Mouse (Mus musculus) B cell, adult 2 months (primary cell): ENCODE data around the gene BC025446.

Source experiments
- DNase-seq, 2 experiments: peaks; one replicate each; pipeline ENCODE4 v3.0.0; 2022

Gene BC025446

GRCm38 (mm10) chr15:75215778-75216691, at the start of gene BC025446:
TSS of gene BC025446 (plus strand) at chr15:75216376.
- no peak for DNase-seq

DNA sequence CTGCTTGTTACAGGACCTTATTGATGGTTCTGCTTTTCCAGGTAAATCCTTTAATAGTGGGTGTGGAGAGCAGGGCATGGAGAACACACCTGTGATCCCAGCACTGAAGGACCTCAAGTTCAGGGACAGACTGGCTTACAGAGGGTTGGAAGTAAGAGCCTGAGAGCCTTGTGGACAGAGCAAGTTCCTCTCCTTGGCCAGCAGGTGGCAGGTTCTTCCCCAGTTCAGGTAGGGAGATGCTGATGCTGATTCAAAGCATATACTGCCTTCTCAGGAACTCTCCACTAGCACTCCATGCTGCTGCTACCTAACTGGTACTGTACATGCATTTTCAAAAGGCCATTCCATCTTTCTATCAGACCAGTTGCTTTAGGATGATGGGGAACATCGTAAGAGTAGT, 40.7 kb upstream of the BC025446 start:
- peak; percentile 54 to 57 for DNase-seq

- DNase-seq, result no peak
These were observed 29.9 kb upstream of the BC025446 start for GRCm38 (mm10) chr15:75186291-75186690.

DNA sequence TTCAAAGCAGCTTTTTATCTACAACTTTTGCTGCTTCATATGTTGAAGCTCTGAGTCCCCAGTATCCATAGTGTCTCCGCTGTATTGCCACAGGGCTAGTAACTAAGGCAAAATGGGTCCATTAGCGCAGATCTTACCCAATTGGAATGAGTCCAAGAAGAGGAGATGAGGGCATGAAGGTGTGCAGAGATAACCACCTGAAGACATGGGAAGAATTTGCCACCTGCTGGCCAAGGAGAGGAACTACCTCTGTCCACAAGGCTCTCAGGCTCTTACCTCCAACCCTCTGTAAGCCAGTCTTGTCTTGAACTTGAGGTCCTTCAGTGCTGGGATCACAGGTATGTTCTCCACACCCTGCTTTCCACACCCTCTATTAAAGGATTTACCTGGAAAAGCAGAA, 27.1 kb upstream of the BC025446 start:
- peak; percentile 54 to 58 for DNase-seq

- DNase-seq, result peak; percentile 49 to 57
These were observed 25.6 kb upstream of the BC025446 start for GRCm38 (mm10) chr15:75190560-75190959.

DNA sequence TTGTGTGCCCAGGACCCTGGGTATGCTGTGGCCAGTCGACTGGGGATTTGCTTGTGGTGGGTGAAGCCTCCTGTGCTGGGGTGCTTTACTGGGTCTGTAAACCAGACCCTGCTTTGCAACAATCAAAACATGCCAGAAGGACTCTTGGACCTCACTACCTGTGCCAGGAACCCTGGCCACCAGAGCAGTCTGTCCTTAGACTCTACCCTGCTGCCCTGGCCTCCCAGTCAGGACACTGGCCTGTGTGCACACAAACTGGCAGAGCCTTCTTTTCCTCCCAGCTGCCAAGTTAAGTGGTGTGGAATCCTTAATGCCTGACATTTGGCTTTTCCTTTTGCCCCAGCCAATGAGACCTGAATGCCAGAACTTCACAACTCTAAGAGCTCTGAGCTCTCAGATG, 655 bp downstream of the BC025446 start:
- no peak for DNase-seq

DNA sequence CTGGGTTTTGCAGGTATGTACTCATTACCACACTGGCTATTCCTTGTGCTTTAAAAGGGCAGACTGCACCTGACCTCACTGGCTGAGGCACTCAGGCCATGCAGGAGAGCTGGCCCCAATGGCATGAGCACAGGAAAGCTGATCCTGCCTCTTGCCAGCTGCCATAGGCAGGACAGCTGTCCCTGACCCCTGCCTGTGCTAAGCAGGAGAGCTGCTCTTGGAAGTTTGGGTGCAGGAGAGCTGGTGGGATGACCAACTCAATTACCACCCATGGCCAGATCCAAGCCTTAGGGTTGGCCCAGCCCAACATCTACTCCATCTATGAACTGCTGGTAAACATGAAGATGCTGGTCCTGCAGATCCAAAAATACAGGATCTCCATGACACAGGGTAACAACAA, 5.8 kb downstream of the BC025446 start:
- no peak for DNase-seq

GRCm38 (mm10) chr15:75237736-75238288, 21.6 kb downstream of the BC025446 start:
- no peak for DNase-seq

DNA sequence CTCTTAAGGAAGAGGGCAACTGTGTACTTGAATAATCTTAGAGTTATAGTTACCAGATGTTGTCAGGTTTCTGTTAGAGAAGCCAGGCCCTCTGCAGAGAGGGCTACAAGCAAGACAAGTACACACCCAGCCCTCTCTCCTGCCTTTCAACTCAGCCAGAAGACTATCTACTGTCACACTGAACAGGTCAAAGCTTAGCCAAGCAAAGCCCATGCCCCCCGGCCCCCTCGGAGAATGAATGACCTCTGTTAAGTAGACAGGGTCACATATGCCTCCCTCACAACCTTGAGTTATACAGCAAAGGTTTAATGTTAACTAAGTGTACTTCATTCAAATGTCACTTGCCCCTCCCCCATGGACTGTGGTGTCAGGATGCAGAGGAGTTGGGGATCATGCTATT, 24.4 kb downstream of the BC025446 start:
- DNase-seq, result no peak

DNA sequence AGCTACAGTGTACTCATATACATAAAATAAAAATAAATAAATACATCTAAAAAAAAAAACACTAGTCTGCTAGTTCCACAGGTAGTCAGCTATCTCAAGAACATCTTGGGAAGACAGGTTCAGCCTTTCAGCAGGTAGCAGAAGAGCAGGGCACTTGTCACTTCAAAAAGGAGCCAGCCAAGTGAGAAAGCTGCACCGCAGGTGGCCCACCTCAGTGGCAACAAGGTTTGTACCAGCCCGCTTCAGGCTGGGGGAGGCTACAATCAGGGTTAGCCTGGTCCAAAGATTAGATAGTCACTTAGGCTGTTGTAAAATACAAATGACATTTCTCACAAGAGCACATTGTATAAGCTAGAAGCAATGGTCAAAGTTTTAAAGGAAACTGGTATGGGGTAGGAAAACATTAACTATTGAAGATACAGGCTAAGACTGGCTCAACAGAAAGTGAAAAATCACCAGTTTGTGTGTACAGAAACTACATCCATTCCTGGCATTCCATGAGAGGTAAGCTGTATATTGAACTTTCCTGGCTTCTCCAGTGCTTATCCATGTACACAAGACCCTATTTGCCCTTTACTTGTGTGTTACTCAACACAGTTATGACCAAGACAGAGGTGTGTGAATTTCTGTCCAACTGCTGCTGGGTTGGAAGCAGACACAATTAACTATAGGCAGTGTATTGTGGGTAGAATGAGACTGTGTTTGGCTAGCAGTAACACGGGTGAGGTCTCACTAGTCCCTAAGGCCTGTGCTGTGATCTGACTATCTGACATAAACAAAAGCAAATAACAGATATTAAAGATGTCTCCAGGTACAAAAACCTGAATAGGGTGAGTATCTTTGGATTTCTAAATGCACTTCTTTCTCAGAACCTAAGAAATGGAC, 26.8 kb downstream of the BC025446 start:
- no peak for DNase-seq

DNA sequence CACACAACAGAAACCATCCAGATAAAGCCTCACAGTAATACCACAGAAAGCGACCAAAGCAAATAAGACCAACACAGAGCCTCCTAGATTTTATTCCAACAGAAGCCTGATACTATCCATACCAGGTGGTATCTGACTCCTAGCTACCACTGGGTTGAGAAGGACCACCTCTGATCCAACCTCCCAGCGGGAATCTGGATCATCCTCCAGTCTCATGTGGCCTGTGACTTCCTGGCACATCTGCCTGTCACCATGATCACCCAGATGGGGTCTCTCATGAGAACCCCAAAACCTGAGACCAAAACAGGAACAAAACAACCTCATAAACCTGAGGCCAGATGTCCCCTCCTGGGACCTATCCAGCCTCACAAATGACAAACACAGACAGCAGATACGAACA, 38.5 kb downstream of the BC025446 start:
- no peak for DNase-seq

DNA sequence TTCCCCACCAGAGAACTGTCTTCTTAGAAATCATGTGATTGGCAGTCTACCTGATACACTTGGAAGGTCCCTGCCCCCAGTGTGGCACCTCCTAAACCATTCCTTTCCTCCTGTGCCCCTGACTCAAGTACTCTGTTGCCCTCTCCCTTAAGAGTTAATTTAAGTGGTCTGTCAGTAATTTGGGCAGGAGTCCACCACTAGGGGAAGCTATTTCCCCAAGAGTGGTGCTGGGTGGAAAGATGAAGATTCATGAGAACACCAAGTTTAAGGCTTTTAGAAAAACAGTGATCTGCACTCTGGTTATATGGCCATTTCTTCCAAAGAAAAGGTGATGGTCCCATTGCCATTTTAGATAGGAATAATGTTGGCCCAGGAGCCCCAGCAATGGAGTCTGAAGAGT, 49.7 kb downstream of the BC025446 start:
- no peak for DNase-seq

GRCm38 (mm10) chr15:75266626-75267025, 50.5 kb downstream of the BC025446 start:
- no peak for DNase-seq

GRCm38 (mm10) chr15:75268121-75268520, 51.9 kb downstream of the BC025446 start, which contains the start of gene Ly6f:
TSS of gene Ly6f (plus strand) at chr15:75268421.
- DNase-seq, result no peak

DNA sequence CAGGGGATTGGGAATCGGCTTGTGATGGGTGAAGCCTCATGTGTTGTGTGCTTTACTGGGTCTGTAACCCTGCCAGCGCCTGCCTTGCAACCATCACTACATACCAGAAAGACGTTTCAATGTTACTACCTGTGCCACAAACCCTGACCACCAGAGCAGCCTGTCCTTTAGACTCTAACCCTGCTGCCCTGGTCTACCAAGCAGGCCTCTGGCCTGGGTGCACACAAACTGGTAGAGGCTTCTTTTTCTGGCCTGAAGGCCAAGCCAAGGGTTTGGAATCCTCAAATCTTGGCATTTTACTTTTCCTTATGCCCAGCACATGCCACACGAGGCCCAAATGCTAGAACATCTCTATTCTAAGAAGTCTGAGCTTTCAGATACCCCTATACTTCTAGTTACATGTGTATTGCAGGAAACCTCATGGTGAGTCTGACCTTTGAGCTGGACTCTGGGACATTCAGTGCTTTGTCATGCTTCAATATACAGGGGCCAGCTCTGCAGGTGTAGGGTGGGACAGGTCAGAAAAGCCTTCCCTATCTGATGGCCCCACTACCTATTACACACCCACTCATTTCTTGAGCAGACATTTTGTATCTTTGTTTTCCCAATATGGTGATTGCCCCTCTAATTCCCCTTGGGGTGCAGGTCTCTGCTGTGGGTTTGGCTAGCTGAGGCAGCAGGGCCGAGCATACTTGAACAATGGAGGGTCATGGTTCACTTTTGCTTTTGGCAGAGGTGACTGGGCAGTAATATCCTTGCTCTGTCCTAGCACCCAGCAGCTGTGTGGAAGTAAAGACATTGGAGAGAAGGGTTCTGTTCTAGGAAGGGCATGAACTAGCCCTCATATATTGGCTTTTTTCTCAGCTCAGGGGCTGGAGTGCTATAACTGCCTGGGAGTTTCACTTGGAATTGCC, 53.0 kb downstream of the BC025446 start:
- DNase-seq, result no peak

DNA sequence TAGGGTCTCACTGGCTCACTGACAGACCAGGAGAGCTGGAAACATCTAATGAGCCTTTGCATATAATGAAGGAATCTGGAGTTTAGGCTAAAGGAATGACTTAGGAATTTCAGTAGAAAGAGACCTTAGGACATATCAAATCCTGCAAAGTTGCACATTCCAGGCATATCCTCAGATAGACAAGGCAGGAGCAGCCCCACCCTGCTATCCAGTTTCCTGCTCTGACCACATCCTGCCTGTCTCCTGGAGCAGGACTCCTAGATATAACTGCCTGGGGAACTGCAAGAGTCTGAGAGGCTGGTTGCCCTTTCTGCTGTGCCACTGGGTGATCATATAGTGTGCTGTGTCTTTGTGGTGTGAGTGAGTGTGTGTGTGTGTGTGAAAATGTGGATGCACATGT, 54.0 kb downstream of the BC025446 start:
- no peak for DNase-seq

GRCm38 (mm10) chr15:75270691-75271362, 54.7 kb downstream of the BC025446 start:
- DNase-seq, result no peak

- no peak for DNase-seq
These were observed 55.2 kb downstream of the BC025446 start for GRCm38 (mm10) chr15:75271426-75271825.

DNA sequence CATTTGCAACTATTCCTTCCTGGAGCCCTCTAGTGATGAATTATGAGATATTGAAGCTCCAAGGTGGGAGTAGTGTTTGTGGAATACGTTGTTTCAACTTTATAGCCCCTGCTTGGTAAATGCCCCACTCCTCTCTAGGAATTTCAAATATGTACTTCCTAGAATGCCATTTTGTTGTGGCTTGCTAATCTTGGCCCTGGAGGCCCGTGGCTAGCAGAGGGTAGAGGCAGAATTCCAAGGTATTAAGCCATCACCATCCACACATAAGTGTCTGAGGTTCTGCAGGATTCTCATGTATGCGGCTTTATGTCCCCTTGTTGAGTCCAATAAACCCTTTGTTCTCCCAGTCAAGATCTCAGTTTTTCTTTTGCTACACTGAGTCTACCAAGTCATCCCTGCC, 55.7 kb downstream of the BC025446 start:
- no peak for DNase-seq
